Mouse (Mus musculus): ENCODE measurements around the gene Sema3f. TPM values are rescaled to one million over a fixed set of nuclear protein-coding genes. Genes with fewer than 3 reads are reported as not detected.

Gene Sema3f
- polyA plus RNA-seq, 1 experiment, result 176 TPM

DNA sequence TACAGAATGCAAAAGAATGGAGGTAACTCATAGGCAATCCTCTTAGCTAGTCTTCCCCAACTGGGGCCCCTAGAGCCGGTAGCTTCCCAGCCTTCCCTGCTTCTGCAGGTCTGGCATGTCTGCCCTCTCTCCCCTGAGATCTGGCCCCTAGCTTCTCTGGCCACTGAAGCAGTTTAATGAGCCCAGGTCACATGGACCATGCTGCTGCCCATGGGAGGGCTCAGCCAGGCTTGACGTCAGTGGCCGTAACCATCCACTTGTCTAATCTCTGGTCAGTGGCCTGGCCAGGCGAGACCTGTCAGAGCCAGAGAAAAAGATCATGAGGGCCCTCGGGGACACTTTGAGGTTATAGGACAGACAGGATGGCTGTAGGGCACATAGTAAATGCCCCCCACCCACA lies 40.0 kb downstream of the Sema3f start:
- TF ChIP-seq POLR2A (IDR thresholded peaks at IDR 0.05; ENCODE audit: borderline replicate concordance, extremely low read depth, insufficient read depth, insufficient read length, poor library complexity, severe bottlenecking) (no peak), CTCF (IDR thresholded peaks at IDR 0.05; ENCODE audit: borderline replicate concordance, extremely low read depth, insufficient read depth, insufficient read length) (no peak)
- no peak for DNase-seq (ENCODE audit: low read depth)

DNA sequence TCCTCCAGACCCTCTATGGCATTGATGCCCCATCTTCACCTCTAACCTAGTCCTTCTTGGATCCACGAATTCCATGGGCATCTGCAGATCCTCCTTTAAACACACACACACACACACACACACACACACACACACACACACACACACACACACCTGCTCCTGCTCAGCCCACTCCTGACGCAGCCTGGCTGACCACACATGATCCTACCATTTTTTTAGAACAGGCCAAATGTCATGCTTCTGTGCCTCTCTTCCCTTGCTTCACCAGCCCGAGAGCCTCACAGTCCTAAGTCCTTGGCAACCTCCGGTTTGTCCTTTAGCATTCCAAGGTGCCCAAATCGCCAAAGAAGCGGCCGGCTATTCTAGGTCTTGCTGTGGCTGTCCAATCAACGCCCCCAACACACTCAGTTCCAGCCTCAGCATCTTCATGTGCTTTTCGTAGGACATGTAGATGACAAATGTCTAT lies 40.8 kb downstream of the Sema3f start, which contains the start of gene Slc38a3:
Gene Slc38a3 (minus strand): TSS at position 51 of the 466 bp plus-strand sequence.
- TF ChIP-seq POLR2A (IDR thresholded peaks at IDR 0.05; ENCODE audit: borderline replicate concordance, extremely low read depth, insufficient read depth, insufficient read length, poor library complexity, severe bottlenecking) (no peak), CTCF (IDR thresholded peaks at IDR 0.05; ENCODE audit: borderline replicate concordance, extremely low read depth, insufficient read depth, insufficient read length) (no peak)

DNA sequence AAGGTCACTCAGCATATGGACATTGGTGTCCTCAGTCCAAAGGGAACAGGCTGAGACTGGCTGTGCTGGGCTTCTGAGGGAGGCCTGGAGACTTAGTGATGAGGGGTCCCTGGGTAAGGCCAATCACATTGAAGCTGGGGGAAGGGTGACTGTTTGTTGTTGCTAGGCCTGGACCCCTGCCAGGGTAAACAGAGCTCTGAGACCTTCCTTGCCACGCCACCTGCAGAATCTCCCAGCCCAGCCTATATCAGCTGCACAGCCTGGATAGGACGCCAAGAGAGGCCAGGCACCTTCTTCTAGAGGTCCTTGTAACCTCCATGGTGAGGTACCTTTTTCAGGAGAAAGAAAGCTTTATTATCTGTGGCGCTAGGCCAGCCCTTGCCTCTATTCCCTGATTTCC lies 41.4 kb downstream of the Sema3f start:
- no peak for TF ChIP-seq CTCF (IDR thresholded peaks at IDR 0.05; ENCODE audit: borderline replicate concordance, extremely low read depth, insufficient read depth, insufficient read length)
- TF ChIP-seq POLR2A (IDR thresholded peaks at IDR 0.05; ENCODE audit: borderline replicate concordance, extremely low read depth, insufficient read depth, insufficient read length, poor library complexity, severe bottlenecking), result no peak
- no peak for DNase-seq (ENCODE audit: low read depth)

More for the DNA sequence above, 40.8 kb downstream of the Sema3f start, which contains the start of gene Slc38a3:
- no peak for DNase-seq (ENCODE audit: low read depth)

DNA sequence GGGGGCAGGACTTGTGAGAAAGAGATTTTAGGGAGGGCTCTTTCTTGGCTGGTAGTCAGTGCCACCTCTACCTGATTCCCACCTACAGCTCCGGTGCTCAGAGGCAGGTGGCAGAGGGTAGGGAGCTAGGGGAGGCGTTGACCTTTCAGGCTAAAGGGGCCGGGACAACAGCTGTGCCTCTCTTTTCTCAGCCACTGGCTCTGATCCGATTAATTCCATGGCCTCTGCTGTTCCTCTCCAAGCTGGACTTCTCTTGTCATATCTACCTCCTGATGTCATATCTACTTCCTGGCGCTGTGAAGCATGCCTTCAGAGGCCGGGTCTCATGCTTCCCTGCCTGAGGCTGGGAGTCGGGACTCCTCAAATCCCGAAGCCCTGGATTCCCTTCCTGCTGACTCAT lies 42.3 kb downstream of the Sema3f start:
- no peak for DNase-seq (ENCODE audit: low read depth)

DNA sequence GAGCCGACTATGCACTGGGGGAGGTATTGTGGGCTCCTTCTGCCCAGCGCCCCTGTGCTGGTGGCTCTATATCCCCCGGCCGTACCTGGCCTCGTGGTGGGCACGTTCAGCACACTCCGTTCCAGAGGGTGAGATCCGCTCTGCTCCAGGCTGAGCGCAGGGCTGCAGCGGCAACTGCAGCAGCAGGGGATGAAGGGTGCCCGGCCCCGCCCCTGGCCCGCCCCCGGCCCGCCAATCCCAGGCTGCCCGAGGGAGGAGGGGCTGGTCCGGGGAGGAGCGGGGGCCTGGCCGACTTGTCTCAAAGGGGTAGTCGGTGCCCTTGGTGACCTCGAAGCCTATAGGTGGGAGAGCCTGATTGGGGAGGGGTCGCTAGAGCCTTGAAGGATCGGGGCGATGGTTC lies 43.1 kb downstream of the Sema3f start:
- peak; percentile 81 for DNase-seq (ENCODE audit: low read depth)
- TF ChIP-seq POLR2A (IDR thresholded peaks at IDR 0.05; ENCODE audit: borderline replicate concordance, extremely low read depth, insufficient read depth, insufficient read length, poor library complexity, severe bottlenecking) (peak; percentile 25; the same call in 1 of the 2 replicates), CTCF (IDR thresholded peaks at IDR 0.05; ENCODE audit: borderline replicate concordance, extremely low read depth, insufficient read depth, insufficient read length) (no peak)

More for the DNA sequence above, 42.3 kb downstream of the Sema3f start:
- TF ChIP-seq POLR2A (IDR thresholded peaks at IDR 0.05; ENCODE audit: borderline replicate concordance, extremely low read depth, insufficient read depth, insufficient read length, poor library complexity, severe bottlenecking), result no peak
- no peak for TF ChIP-seq CTCF (IDR thresholded peaks at IDR 0.05; ENCODE audit: borderline replicate concordance, extremely low read depth, insufficient read depth, insufficient read length)

DNA sequence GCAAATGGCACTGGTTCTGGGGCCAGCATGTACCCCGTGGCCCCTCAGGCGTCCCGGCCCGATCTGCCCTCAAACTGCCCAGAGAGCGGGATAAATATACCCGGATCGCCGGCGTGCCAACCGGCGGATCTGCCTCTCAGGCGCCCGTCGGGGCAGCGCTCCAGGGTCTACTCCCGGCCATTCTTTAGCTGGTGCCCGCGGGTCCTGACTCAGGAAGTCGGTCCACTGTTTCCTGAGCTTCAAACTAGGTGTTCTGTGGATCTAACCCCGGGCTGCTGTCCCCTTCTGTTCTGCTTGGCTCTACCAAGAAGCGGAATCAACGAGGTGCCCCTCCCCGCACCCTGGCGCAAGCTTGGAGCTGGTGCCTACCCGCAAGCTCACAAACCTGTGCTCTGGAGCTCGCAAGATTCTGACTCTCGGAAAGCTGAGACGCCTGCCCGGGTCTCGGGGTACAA lies 43.5 kb downstream of the Sema3f start:
- TF ChIP-seq CTCF (IDR thresholded peaks at IDR 0.05; ENCODE audit: borderline replicate concordance, extremely low read depth, insufficient read depth, insufficient read length) (no peak), POLR2A (IDR thresholded peaks at IDR 0.05; ENCODE audit: borderline replicate concordance, extremely low read depth, insufficient read depth, insufficient read length, poor library complexity, severe bottlenecking) (no peak)
- DNase-seq (ENCODE audit: low read depth), result no peak

DNA sequence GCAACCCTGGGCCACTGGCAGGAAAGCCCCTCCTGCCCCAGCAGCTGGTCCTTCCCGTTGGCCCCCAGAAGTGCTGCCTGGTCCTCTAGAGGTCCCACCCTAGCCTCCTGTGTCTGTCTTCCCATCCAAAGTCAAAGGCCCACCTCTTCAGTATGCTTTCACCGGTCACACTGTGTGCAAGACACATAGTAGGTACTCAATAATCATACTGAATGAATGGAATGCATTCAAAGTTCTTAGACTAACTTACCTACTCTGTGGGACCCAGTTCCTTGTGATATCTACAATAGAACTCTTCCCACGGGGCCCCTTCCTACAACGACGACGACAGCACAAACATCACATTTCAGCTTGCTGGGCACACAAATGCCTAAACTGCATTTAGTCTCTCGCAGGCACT lies 45.0 kb downstream of the Sema3f start:
- DNase-seq (ENCODE audit: low read depth), result no peak
- TF ChIP-seq CTCF (IDR thresholded peaks at IDR 0.05; ENCODE audit: borderline replicate concordance, extremely low read depth, insufficient read depth, insufficient read length), result no peak
- TF ChIP-seq POLR2A (IDR thresholded peaks at IDR 0.05; ENCODE audit: borderline replicate concordance, extremely low read depth, insufficient read depth, insufficient read length, poor library complexity, severe bottlenecking), result no peak

DNA sequence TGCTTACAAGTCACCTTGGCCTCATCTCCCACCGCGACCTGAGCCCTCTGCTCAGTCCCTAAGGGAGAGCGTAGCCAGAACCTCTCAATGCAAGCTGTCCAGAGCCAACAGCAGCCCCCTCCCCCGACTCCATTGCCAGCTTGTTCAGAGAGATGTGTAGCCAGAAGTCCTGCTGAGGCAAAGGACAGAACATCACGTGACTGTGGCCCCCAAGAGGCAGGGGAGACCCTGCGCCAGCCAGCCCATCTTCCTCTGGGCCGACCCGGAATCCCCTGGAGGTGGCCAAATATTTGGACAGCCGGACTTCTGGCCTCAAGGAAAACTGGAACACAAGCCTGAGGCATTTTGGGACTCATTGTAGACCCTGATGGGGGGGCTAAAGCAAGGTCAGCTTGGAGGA lies 46.8 kb downstream of the Sema3f start:
- TF ChIP-seq CTCF (IDR thresholded peaks at IDR 0.05; ENCODE audit: borderline replicate concordance, extremely low read depth, insufficient read depth, insufficient read length) (no peak), POLR2A (IDR thresholded peaks at IDR 0.05; ENCODE audit: borderline replicate concordance, extremely low read depth, insufficient read depth, insufficient read length, poor library complexity, severe bottlenecking) (no peak)

DNA sequence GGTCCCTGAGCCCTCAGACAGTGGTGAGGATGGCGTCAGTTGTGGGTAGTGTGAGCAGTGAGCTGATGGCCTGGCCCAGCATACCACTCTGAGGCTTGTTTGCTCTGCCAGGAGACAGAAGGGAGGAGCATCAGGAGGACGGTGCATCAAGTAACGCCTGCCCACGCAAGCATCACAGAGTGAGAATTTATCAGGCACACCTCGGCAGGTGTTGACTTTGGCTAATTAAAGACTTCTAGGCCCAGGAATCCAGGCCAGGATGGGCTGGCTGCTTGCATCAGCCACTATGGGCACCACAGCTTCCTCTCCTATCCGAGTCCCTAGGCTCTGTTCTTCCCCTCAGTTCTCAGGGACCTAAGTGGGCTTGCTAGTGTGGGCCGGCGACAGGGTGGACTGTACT lies 47.9 kb downstream of the Sema3f start:
- DNase-seq (ENCODE audit: low read depth), result no peak
- TF ChIP-seq CTCF (IDR thresholded peaks at IDR 0.05; ENCODE audit: borderline replicate concordance, extremely low read depth, insufficient read depth, insufficient read length) (no peak), POLR2A (IDR thresholded peaks at IDR 0.05; ENCODE audit: borderline replicate concordance, extremely low read depth, insufficient read depth, insufficient read length, poor library complexity, severe bottlenecking) (no peak)

More for the DNA sequence above, 46.8 kb downstream of the Sema3f start:
- no peak for DNase-seq (ENCODE audit: low read depth)

DNA sequence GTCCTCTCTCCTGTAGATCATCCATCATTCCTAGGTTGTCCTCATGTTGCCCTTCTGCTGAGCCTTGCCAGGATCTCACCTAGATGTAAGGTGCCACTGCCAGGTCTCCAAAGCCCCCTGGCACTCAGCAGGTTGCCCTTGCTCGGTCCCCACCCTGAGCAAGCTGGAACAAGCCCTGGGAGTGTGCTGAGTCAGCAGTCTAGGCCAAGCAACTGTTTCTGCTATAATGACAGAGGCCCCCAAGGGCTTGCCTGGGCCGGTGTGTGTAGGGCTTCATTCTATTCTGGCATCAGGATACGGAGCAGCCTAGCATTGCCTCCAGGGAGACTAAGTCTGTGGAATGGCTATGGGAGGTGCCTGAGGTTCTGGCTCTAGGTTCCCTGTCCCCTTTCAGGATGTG lies 49.5 kb downstream of the Sema3f start:
- TF ChIP-seq POLR2A (IDR thresholded peaks at IDR 0.05; ENCODE audit: borderline replicate concordance, extremely low read depth, insufficient read depth, insufficient read length, poor library complexity, severe bottlenecking) (no peak), CTCF (IDR thresholded peaks at IDR 0.05; ENCODE audit: borderline replicate concordance, extremely low read depth, insufficient read depth, insufficient read length) (no peak)
- DNase-seq (ENCODE audit: low read depth), result no peak

DNA sequence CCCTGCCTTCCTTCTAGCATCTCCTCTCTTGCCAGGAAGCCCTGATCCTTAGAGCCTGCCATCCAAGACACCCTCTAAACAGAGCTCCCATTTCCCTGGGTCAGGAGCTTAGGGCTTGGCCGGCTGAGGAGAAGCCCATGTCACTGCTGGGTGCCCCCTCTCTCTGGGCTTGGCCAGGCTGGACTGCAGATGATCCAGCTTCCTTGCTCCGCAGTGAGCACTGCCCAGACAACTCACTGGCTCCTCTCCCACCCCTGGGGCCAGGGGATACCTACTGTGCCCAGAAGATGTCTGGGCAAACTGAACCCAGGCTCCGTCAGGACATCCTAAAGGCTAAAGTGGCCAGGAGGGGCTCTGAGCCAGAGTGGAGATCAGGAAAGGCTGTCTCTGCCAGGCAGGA lies 50.3 kb downstream of the Sema3f start:
- no peak for DNase-seq (ENCODE audit: low read depth)

DNA sequence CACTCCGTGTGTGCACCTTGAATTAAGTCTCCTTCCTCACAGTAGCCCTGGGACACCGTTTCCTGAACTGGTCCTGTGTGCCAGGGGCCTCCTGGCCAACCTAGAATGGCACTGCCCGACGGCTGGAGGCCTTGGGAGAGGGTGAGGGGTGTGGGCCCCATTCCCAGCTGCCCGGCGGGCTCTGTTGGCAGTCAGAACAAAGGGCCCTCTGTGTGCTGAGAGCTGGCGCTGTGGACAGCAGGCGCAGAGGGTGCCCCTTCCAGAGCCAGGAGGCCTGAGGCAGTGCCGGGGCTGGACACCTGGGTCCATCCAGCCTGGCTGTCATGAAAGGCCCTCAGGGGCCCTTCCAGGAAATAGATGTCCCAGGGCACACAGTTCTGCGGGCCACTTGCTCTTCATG lies 50.7 kb downstream of the Sema3f start:
- peak; percentile 87 for DNase-seq (ENCODE audit: low read depth)
- TF ChIP-seq CTCF (IDR thresholded peaks at IDR 0.05; ENCODE audit: borderline replicate concordance, extremely low read depth, insufficient read depth, insufficient read length) (no peak), POLR2A (IDR thresholded peaks at IDR 0.05; ENCODE audit: borderline replicate concordance, extremely low read depth, insufficient read depth, insufficient read length, poor library complexity, severe bottlenecking) (no peak)

More for the DNA sequence above, 50.3 kb downstream of the Sema3f start:
- TF ChIP-seq POLR2A (IDR thresholded peaks at IDR 0.05; ENCODE audit: borderline replicate concordance, extremely low read depth, insufficient read depth, insufficient read length, poor library complexity, severe bottlenecking) (no peak), CTCF (IDR thresholded peaks at IDR 0.05; ENCODE audit: borderline replicate concordance, extremely low read depth, insufficient read depth, insufficient read length) (no peak)

Measured in brain, embryonic 14.5 days (tissue).